Mouse (Mus musculus) midbrain, embryonic 16.5 days (tissue): ENCODE results near the gene Pot1b. TPM values are rescaled to one million over a fixed set of nuclear protein-coding genes. Genes with fewer than 3 reads are reported as not detected.

Source experiments
- ATAC-seq: fragments of 200-750 bp; cut with Nextera tagmentation; 2 replicates; pipeline ENCODE4 v1.8.0; 2017; ENCODE audit warnings: moderate TSS enrichment
- H3K27ac ChIP-seq: fragments of 300-500 bp; sonication (generic); 2 replicates; pipeline ENCODE4 v1.5.1; 2014; ENCODE audit warnings: mild to moderate bottlenecking, low read length, mixed read lengths
- H3K27me3 ChIP-seq: fragments of 300-500 bp; sonication (generic); 2 replicates; pipeline ENCODE4 v1.6.1; 2014; ENCODE audit warnings: low read depth, low read length, mixed read lengths; ENCODE audit not compliant: control insufficient read depth, insufficient read depth
- H3K36me3 ChIP-seq: fragments of 300-500 bp; sonication (generic); 2 replicates; pipeline ENCODE4 v1.6.1; 2014; ENCODE audit warnings: mild to moderate bottlenecking, low read length, moderate library complexity, mixed read lengths; ENCODE audit not compliant: control insufficient read depth, insufficient read depth
- H3K4me1 ChIP-seq: fragments of 300-500 bp; sonication (generic); 2 replicates; pipeline ENCODE4 v1.6.1; 2014; ENCODE audit warnings: mild to moderate bottlenecking, low read length, mixed read lengths; ENCODE audit not compliant: control insufficient read depth, insufficient read depth
- H3K4me2 ChIP-seq: fragments of 300-500 bp; sonication (generic); 2 replicates; pipeline ENCODE4 v1.6.1; 2014; ENCODE audit warnings: mild to moderate bottlenecking, low read length, mixed read lengths
- H3K4me3 ChIP-seq: fragments of 300-500 bp; sonication (generic); 2 replicates; pipeline ENCODE4 v1.5.1; 2014; ENCODE audit warnings: low read depth, mild to moderate bottlenecking, low read length, moderate library complexity, mixed read lengths
- H3K9ac ChIP-seq: fragments of 300-500 bp; sonication (generic); 2 replicates; pipeline ENCODE4 v1.6.1; 2014; ENCODE audit warnings: low read depth, low read length, mixed read lengths
- H3K9me3 ChIP-seq: fragments of 300-500 bp; sonication (generic); replicated peaks from 2 replicates; pipeline ENCODE4 v1.6.1; 2014; ENCODE audit warnings: mild to moderate bottlenecking, low read length, mixed read lengths; ENCODE audit not compliant: control insufficient read depth, poor library complexity, severe bottlenecking
- WGBS: fragments of 180-500 bp; shearing (Covaris S2); extraction: QIAGEN DNeasy Blood & Tissue Kit; methylation state at CpG from one replicate; pipeline ENCODE4 v1.1.7; 2014; 5-methylcytosine and 5-hydroxymethylcytosine counted together
- polyA plus RNA-seq: library from polyadenylated mRNA; unstranded; fragments of >200 nt; fragmentation: Nextera tagmentation; extraction: Ambion mirVana; gene quantifications from 2 replicates; pipeline ENCODE4 v1.2.1, GENCODE M21; 2015

Pot1b gene
- 6.7 and 7.9 TPM in 2 replicates for polyA plus RNA-seq

GRCm38 (mm10) chr17:55711984-55712811, at the start of gene Pot1b:
TSS of gene Pot1b (minus strand) at chr17:55712628.
- 0% methylated on average over 35 of the region's 37 CpGs for WGBS
- no peaks in the 10 kb centered on the region for H3K27me3 ChIP-seq
- H3K27ac ChIP-seq = peak within 1 kb of the TSS; percentile 50; the same call in 1 of the 2 replicates
- H3K4me1 ChIP-seq = 0 out of 2 replicates have a peak, but pooled peaks cover 2% of the 10 kb centered on the region
- 0 out of 2 replicates have a peak, but pooled peaks cover 2% of the 10 kb centered on the region for H3K36me3 ChIP-seq
- H3K9me3 ChIP-seq = no peaks in the 10 kb centered on the region
- H3K4me2 ChIP-seq = peak within 1 kb of the TSS; percentile 83
- H3K4me3 ChIP-seq = peak within 1 kb of the TSS; percentile 46
- peak within 1 kb of the TSS; percentile 52 for H3K9ac ChIP-seq
- peak; percentile 99 for ATAC-seq

GRCm38 (mm10) chr17:55751170-55751569, 38.7 kb upstream of the Pot1b start:
- 83% methylated on average over 2 of the region's 2 CpGs for WGBS

GRCm38 (mm10) chr17:55749786-55750185, 37.4 kb upstream of the Pot1b start, which contains the start of gene Adgre4:
TSS of gene Adgre4 (plus strand) at chr17:55749984.
- Histone ChIP-seq H3K27ac (no peak within 1 kb of the TSS), H3K4me1 (no peaks in the 10 kb centered on the region), H3K4me3 (no peak within 1 kb of the TSS), H3K9ac (no peak within 1 kb of the TSS), H3K36me3 (no peaks in the 10 kb centered on the region), H3K27me3 (no peaks in the 10 kb centered on the region), H3K9me3 (no peaks in the 10 kb centered on the region), H3K4me2 (no peak within 1 kb of the TSS)
- WGBS = 81% methylated on average over 2 of the region's 2 CpGs
- ATAC-seq = no peak

More at GRCm38 (mm10) chr17:55751170-55751569, 38.7 kb upstream of the Pot1b start:
- Histone ChIP-seq H3K4me1 (no peaks in the 10 kb centered on the region), H3K36me3 (no peaks in the 10 kb centered on the region), H3K4me2 (no peak overlapping the region), H3K27ac (no peak overlapping the region), H3K27me3 (no peaks in the 10 kb centered on the region), H3K9me3 (no peaks in the 10 kb centered on the region), H3K9ac (no peak overlapping the region), H3K4me3 (no peak overlapping the region)
- no peak for ATAC-seq

- H3K36me3 ChIP-seq = no peaks in the 10 kb centered on the region
- H3K9me3 ChIP-seq = no peaks in the 10 kb centered on the region
- no peaks in the 10 kb centered on the region for H3K27me3 ChIP-seq
- WGBS = 95% methylated on average over 1 of the region's 1 CpGs
- no peak overlapping the region for H3K4me2 ChIP-seq
- no peak overlapping the region for H3K4me3 ChIP-seq
- no peaks in the 10 kb centered on the region for H3K4me1 ChIP-seq
- H3K9ac ChIP-seq = no peak overlapping the region
- ATAC-seq = no peak
- H3K27ac ChIP-seq = no peak overlapping the region
Observed at GRCm38 (mm10) chr17:55736675-55737074, 24.2 kb upstream of the Pot1b start.

GRCm38 (mm10) chr17:55726193-55726592, 13.8 kb upstream of the Pot1b start:
- Histone ChIP-seq H3K36me3 (no peaks in the 10 kb centered on the region), H3K4me3 (no peak overlapping the region), H3K27ac (no peak overlapping the region), H3K4me2 (no peak overlapping the region), H3K9me3 (no peaks in the 10 kb centered on the region), H3K27me3 (no peaks in the 10 kb centered on the region), H3K9ac (no peak overlapping the region), H3K4me1 (no peaks in the 10 kb centered on the region)
- 67% methylated on average over 2 of the region's 2 CpGs for WGBS
- ATAC-seq = no peak

- H3K27me3 ChIP-seq = no peaks in the 10 kb centered on the region
- no peak overlapping the region for H3K4me2 ChIP-seq
- H3K4me3 ChIP-seq = no peak overlapping the region
- WGBS = 77% methylated on average over 2 of the region's 2 CpGs
- H3K4me1 ChIP-seq = no peaks in the 10 kb centered on the region
- ATAC-seq = no peak
- H3K9me3 ChIP-seq = no peaks in the 10 kb centered on the region
- no peak overlapping the region for H3K27ac ChIP-seq
- H3K36me3 ChIP-seq = no peaks in the 10 kb centered on the region
- H3K9ac ChIP-seq = no peak overlapping the region
Observed at GRCm38 (mm10) chr17:55722250-55722649, 9.8 kb upstream of the Pot1b start.

GRCm38 (mm10) chr17:55721270-55721669, 8.8 kb upstream of the Pot1b start:
- no peaks in the 10 kb centered on the region for H3K36me3 ChIP-seq
- H3K4me3 ChIP-seq = no peak overlapping the region
- H3K9me3 ChIP-seq = no peaks in the 10 kb centered on the region
- H3K9ac ChIP-seq = no peak overlapping the region
- no peak for ATAC-seq
- H3K27ac ChIP-seq = no peak overlapping the region
- no peak overlapping the region for H3K4me2 ChIP-seq
- no peaks in the 10 kb centered on the region for H3K27me3 ChIP-seq
- WGBS = 76% methylated on average over 1 of the region's 1 CpGs
- no peaks in the 10 kb centered on the region for H3K4me1 ChIP-seq

DNA sequence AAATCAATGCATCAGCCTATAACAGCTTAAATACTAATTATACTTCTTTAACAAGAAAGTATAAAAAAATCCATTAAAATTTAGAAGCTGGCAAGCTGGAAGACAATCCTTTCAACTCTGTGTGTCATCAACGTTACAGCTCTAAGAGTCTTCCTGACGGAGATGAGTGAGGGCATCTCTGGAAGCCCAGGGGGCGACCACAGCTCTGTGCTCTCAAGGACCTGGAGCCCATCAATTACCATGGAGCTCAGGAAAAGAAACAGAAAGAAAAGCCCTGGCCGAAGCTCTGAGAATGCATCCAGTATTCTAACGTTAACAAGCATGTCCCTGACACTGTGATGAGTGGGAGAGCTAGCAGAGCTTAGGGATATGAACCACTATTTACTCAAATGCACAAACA, 9.6 kb downstream of the Pot1b start:
- WGBS = 75% methylated on average over 5 of the region's 5 CpGs
- peaks cover 2% of the 10 kb centered on the region; the same call in 1 of the 2 replicates for H3K36me3 ChIP-seq
- H3K4me3 ChIP-seq = no peak overlapping the region
- no peak overlapping the region for H3K27ac ChIP-seq
- no peaks in the 10 kb centered on the region for H3K27me3 ChIP-seq
- ATAC-seq = no peak
- H3K9me3 ChIP-seq = no peaks in the 10 kb centered on the region
- no peak overlapping the region for H3K9ac ChIP-seq
- H3K4me1 ChIP-seq = no peaks in the 10 kb centered on the region
- H3K4me2 ChIP-seq = no peak overlapping the region

DNA sequence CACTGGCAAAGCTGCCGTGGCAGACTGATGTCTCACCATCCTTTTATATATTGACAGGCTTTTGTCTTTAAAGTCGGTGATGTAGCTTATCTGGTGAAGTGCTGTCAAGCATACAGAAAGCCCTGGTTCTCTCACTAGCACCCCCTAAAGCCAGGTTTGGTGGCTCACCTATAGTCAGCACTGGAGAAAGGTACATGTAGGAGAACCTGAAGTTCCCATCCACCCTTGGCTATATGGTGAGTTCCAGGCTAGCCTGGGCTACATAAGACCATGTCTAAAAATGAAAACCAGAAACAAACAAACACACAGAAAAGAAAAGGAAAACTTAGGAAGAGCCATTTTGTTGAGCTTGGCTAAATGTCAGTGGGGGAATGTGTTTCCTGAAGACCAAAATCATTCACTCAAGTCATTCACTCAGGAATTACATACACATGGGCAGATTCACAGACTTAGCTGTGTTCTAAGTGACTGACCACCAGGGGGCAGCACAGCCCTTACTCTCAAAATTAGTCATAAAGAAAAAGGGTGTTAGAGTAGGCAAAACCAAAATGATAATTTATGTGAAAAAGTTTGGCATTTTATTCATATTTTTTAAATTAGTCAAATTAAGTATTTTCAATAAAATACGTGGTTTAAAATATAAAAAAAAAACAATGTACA, 10.1 kb downstream of the Pot1b start:
- 65% methylated on average over 3 of the region's 3 CpGs for WGBS
- no peak overlapping the region for H3K9ac ChIP-seq
- H3K27me3 ChIP-seq = no peaks in the 10 kb centered on the region
- H3K4me1 ChIP-seq = no peaks in the 10 kb centered on the region
- H3K4me2 ChIP-seq = no peak overlapping the region
- H3K27ac ChIP-seq = no peak overlapping the region
- H3K4me3 ChIP-seq = no peak overlapping the region
- H3K36me3 ChIP-seq = peaks cover 3% of the 10 kb centered on the region; the same call in 1 of the 2 replicates
- H3K9me3 ChIP-seq = no peaks in the 10 kb centered on the region
- ATAC-seq = peak; percentile 70; the same call in 1 of the 2 replicates
